Mouse (Mus musculus): ENCODE results near the gene Noto. TPM values are rescaled to one million over a fixed set of nuclear protein-coding genes. Genes with fewer than 3 reads are reported as not detected.

Gene Noto
- polyA plus RNA-seq, 1 experiment: not detected

- H3K4me3 ChIP-seq (ENCODE audit: insufficient read depth, low read length): no peak overlapping the region
- H3K27ac ChIP-seq (ENCODE audit: insufficient read depth, low read depth, low read length): no peak overlapping the region
- H3K4me1 ChIP-seq (ENCODE audit: control insufficient read depth, insufficient read depth, low read length): no peaks in the 10 kb centered on the region
- TF ChIP-seq POLR2A (IDR thresholded peaks at IDR 0.05; ENCODE audit: borderline replicate concordance, low read depth, low read length) (no peak), CTCF (IDR thresholded peaks at IDR 0.05; ENCODE audit: low read depth, low read length) (no peak)
Measured at GRCm38 (mm10) chr6:85469660-85470430, 46.2 kb downstream of the Noto start.

GRCm38 (mm10) chr6:85471962-85472361 is 48.3 kb downstream of the Noto start:
- no peaks in the 10 kb centered on the region for H3K4me1 ChIP-seq (ENCODE audit: control insufficient read depth, insufficient read depth, low read length)
- no peak overlapping the region for H3K4me3 ChIP-seq (ENCODE audit: insufficient read depth, low read length)
- TF ChIP-seq POLR2A (IDR thresholded peaks at IDR 0.05; ENCODE audit: borderline replicate concordance, low read depth, low read length) (no peak), CTCF (IDR thresholded peaks at IDR 0.05; ENCODE audit: low read depth, low read length) (no peak)
- H3K27ac ChIP-seq (ENCODE audit: insufficient read depth, low read depth, low read length): no peak overlapping the region

GRCm38 (mm10) chr6:85472542-85472941 is 48.9 kb downstream of the Noto start:
- no peak for TF ChIP-seq CTCF (IDR thresholded peaks at IDR 0.05; ENCODE audit: low read depth, low read length)
- no peak for TF ChIP-seq POLR2A (IDR thresholded peaks at IDR 0.05; ENCODE audit: borderline replicate concordance, low read depth, low read length)
- H3K4me3 ChIP-seq (ENCODE audit: insufficient read depth, low read length): no peak overlapping the region
- no peak overlapping the region for H3K27ac ChIP-seq (ENCODE audit: insufficient read depth, low read depth, low read length)
- no peaks in the 10 kb centered on the region for H3K4me1 ChIP-seq (ENCODE audit: control insufficient read depth, insufficient read depth, low read length)

GRCm38 (mm10) chr6:85475581-85475980 is 51.9 kb downstream of the Noto start:
- TF ChIP-seq POLR2A (IDR thresholded peaks at IDR 0.05; ENCODE audit: borderline replicate concordance, low read depth, low read length) (no peak), CTCF (IDR thresholded peaks at IDR 0.05; ENCODE audit: low read depth, low read length) (no peak)
- H3K27ac ChIP-seq (ENCODE audit: insufficient read depth, low read depth, low read length): no peak overlapping the region
- no peaks in the 10 kb centered on the region for H3K4me1 ChIP-seq (ENCODE audit: control insufficient read depth, insufficient read depth, low read length)
- H3K4me3 ChIP-seq (ENCODE audit: insufficient read depth, low read length): no peak overlapping the region

- no peaks in the 10 kb centered on the region for H3K4me1 ChIP-seq (ENCODE audit: control insufficient read depth, insufficient read depth, low read length)
- H3K27ac ChIP-seq (ENCODE audit: insufficient read depth, low read depth, low read length): no peak overlapping the region
- TF ChIP-seq POLR2A (IDR thresholded peaks at IDR 0.05; ENCODE audit: borderline replicate concordance, low read depth, low read length) (no peak), CTCF (IDR thresholded peaks at IDR 0.05; ENCODE audit: low read depth, low read length) (peak; percentile 15; the same call in 1 of the 2 replicates)
- H3K4me3 ChIP-seq (ENCODE audit: insufficient read depth, low read length): no peak overlapping the region
Measured at GRCm38 (mm10) chr6:85477366-85477917, 53.8 kb downstream of the Noto start.

GRCm38 (mm10) chr6:85478416-85478815 is 54.7 kb downstream of the Noto start:
- Histone ChIP-seq H3K4me3 (ENCODE audit: insufficient read depth, low read length) (no peak overlapping the region), H3K27ac (ENCODE audit: insufficient read depth, low read depth, low read length) (no peak overlapping the region), H3K4me1 (ENCODE audit: control insufficient read depth, insufficient read depth, low read length) (no peaks in the 10 kb centered on the region)
- no peak for TF ChIP-seq CTCF (IDR thresholded peaks at IDR 0.05; ENCODE audit: low read depth, low read length)
- TF ChIP-seq POLR2A (IDR thresholded peaks at IDR 0.05; ENCODE audit: borderline replicate concordance, low read depth, low read length): no peak

Other genes with a start within 250 kb of the Noto start
- not detected in 2 replicates for gene Emx1, start 236.4 kb upstream of the Noto start, polyA plus RNA-seq (2012; ENCODE audit: insufficient read depth, insufficient read length, missing spikeins)
- gene Sfxn5, start 90.5 kb upstream of the Noto start, polyA plus RNA-seq (2012; ENCODE audit: insufficient read depth, insufficient read length, missing spikeins): 14.2 and 15.2 TPM in 2 replicates
- 145 and 160 TPM in 2 replicates for gene Rab11fip5, start 49.3 kb upstream of the Noto start, polyA plus RNA-seq (2012; ENCODE audit: insufficient read depth, insufficient read length, missing spikeins)
- gene Smyd5, start 8.1 kb downstream of the Noto start, polyA plus RNA-seq (2012; ENCODE audit: insufficient read depth, insufficient read length, missing spikeins): 7.4 and 9.1 TPM in 2 replicates
- gene Cct7, start 27.6 kb downstream of the Noto start, polyA plus RNA-seq (2012; ENCODE audit: insufficient read depth, insufficient read length, missing spikeins): 89.3 and 96.7 TPM in 2 replicates
- 8.0 and 9.7 TPM in 2 replicates for gene Pradc1, start 28.1 kb downstream of the Noto start, polyA plus RNA-seq (2012; ENCODE audit: insufficient read depth, insufficient read length, missing spikeins)
- not detected in 2 replicates for gene Fbxo41, start 79.1 kb downstream of the Noto start, polyA plus RNA-seq (2012; ENCODE audit: insufficient read depth, insufficient read length, missing spikeins)
- gene Egr4, start 89.7 kb downstream of the Noto start, polyA plus RNA-seq (2012; ENCODE audit: insufficient read depth, insufficient read length, missing spikeins): not detected in 2 replicates
- gene Alms1, start 163.6 kb downstream of the Noto start, polyA plus RNA-seq (2012; ENCODE audit: insufficient read depth, insufficient read length, missing spikeins): 2.8 and 2.9 TPM in 2 replicates